Mouse (Mus musculus): ENCODE data around the gene Tmprss6. TPM values are rescaled to one million over a fixed set of nuclear protein-coding genes. Genes with fewer than 3 reads are reported as not detected.

Tmprss6 gene
- total and polyA plus RNA-seq, 2 experiments from 2014 or later, result 0.42 to 0.44 TPM

DNA sequence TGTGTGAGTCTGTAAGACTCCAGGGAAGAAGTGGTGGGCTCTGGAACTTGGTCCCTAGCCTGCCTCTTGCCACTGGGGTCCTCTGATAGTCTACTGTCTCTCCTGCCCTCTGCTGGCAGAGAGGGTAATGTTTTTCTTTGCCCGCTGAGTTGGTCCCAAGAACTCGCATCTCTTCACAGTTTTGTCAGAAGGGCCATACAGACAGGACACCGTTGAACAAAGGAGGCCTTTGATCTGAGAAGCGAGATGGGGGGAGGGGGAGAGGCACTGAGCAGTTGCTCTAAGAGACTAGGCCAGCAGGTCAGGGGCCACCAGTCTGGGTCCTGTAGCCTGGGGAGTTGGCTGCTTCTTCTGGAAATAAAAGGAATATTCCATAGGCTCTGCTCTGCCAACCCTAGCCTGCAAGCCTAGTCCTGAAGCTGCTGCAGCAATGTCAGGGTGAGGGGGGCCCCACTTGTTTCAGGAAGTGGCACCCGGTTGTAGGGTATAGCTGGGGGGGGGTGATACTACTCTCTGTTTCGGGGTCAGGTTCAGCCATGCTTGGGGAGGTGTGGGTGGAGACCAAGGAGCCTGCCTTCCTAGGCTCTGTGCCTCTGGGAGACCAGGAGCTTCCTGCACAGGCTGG, 33.4 kb downstream of the Tmprss6 start:
- H3K9me3 ChIP-seq (ENCODE audit: low read length), result no peaks in the 10 kb centered on the region
- ATAC-seq (0 out of 2 replicates have a peak, but pooled peaks have one; percentile 11), DNase-seq (ENCODE audit: low spot score) (peak; percentile 79)
- no peak overlapping the region for H3K27ac ChIP-seq
- H3K36me3 ChIP-seq (ENCODE audit: insufficient read depth, low read length), result peaks cover 29% of the 10 kb centered on the region
- H3K27me3 ChIP-seq (ENCODE audit: insufficient read depth, low read length), result no peaks in the 10 kb centered on the region
- 23% methylated on average over 6 of the region's 6 CpGs for WGBS
- H3K4me1 ChIP-seq (ENCODE audit: insufficient read depth, low read length), result peaks cover 22% of the 10 kb centered on the region; the same call in 1 of the 2 replicates
- no peak overlapping the region for H3K4me2 ChIP-seq (ENCODE audit: low read depth, low read length)
- H3K4me3 ChIP-seq (ENCODE audit: low read length), result no peak overlapping the region
- no peak overlapping the region for H3K9ac ChIP-seq (replicated peaks; ENCODE audit: low read length)
- TF ChIP-seq CTCF (IDR thresholded peaks at IDR 0.05; ENCODE audit: low read depth), result peak; percentile 84

DNA sequence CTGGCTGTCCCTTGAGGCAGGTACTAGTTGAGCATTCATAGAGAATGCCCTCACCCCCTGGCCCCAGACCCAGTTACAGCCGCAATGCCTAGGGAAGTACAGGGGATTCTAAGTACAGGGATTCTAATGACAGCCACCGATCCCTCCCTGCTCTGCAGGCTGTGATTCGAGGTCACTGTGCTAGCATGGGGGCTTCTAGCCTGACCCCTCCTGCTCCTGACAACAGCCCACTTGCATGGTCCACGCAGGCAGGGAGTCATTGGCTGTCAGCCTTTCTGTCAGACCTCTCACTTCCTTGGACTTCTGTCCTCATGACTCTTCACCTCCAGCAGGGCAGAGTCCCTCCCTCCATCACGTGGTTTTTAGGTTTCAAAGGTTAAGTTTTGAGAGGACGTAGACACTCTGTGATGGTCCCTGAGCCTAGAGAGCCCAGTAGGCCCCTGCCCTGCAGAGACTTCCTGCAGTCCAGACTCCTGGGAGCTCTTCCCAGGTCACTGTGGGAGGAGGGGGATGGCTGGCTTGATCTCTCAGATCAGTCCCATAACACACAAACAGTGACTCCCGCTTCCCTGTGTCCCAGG, 36.8 kb downstream of the Tmprss6 start:
- no peak overlapping the region for H3K27ac ChIP-seq
- DNase-seq (ENCODE audit: low spot score) (no peak), ATAC-seq (no peak)
- H3K27me3 ChIP-seq (ENCODE audit: insufficient read depth, low read length), result no peaks in the 10 kb centered on the region
- H3K4me3 ChIP-seq (ENCODE audit: low read length), result no peak overlapping the region
- no peaks in the 10 kb centered on the region for H3K9me3 ChIP-seq (ENCODE audit: low read length)
- H3K4me1 ChIP-seq (ENCODE audit: insufficient read depth, low read length), result peaks cover 14% of the 10 kb centered on the region; the same call in 1 of the 2 replicates
- WGBS, result 83% methylated on average over 7 of the region's 7 CpGs
- peaks cover 29% of the 10 kb centered on the region for H3K36me3 ChIP-seq (ENCODE audit: insufficient read depth, low read length)
- H3K4me2 ChIP-seq (ENCODE audit: low read depth, low read length), result no peak overlapping the region
- no peak for TF ChIP-seq CTCF (IDR thresholded peaks at IDR 0.05; ENCODE audit: low read depth)
- no peak overlapping the region for H3K9ac ChIP-seq (replicated peaks; ENCODE audit: low read length)

DNA sequence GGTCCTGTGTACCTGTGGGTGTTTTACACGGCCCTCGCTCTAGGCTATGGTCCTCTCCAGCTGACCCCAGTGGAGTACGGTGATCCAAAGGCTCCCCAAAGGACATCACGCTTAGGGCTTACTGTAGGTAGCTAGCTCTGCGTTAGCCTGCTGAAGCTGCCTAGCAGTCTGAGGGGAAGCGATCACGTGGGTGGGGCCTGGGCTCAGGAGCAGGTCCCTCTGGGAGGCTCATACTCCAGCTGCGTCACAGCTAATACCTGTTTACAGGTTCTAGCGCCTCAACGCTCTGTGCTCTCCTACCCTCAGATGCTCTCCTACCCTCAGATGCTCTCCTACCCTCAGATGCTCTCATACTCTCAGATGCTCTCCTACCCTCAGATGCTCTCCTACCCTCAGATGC, 37.6 kb downstream of the Tmprss6 start:
- DNase-seq (ENCODE audit: low spot score), result no peak
- Histone ChIP-seq H3K4me1 (ENCODE audit: insufficient read depth, low read length) (peaks cover 10% of the 10 kb centered on the region; the same call in 1 of the 2 replicates), H3K9me3 (ENCODE audit: low read length) (no peaks in the 10 kb centered on the region), H3K4me2 (ENCODE audit: low read depth, low read length) (no peak overlapping the region), H3K9ac (replicated peaks; ENCODE audit: low read length) (no peak overlapping the region), H3K36me3 (ENCODE audit: insufficient read depth, low read length) (peaks cover 29% of the 10 kb centered on the region), H3K27me3 (ENCODE audit: insufficient read depth, low read length) (no peaks in the 10 kb centered on the region), H3K4me3 (ENCODE audit: low read length) (no peak overlapping the region), H3K27ac (no peak overlapping the region)
- ATAC-seq, result no peak
- 83% methylated on average over 10 of the region's 10 CpGs for WGBS
- TF ChIP-seq CTCF (IDR thresholded peaks at IDR 0.05; ENCODE audit: low read depth), result no peak

DNA sequence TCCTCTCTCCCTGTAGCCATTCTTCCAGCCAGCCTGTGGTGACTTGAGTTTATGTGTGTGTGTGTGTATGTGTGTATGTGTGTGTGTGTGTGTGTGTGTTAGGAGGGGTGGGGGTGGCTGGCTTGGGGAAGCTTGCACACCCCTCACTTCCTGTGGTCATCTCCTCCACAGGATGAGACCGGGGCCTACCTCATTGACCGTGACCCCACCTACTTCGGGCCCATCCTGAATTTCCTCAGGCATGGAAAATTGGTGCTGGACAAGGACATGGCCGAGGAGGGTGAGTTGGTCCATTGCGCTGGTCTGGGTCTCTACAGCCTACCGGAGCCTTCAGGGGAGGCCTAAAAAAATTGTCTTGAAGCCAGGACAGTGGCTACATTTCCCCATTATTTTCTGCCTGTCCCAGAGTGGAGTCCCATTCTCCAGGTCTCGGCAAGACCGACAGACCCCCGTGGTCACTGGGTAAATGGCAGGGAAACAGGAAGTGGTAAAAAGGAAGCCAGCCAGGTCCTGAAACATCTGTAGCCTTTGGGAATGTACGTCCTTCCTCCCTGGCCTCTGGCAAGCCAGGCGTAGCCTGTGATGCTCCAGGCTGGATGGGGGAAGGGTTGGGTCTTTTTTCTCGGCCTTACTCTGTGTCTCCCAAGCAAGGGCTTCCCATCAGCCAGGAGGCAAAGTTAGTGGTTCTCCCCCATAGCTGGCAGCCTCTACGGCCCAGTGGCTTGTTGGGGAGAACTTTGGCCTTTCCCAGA, 38.4 kb downstream of the Tmprss6 start:
- H3K9ac ChIP-seq (replicated peaks; ENCODE audit: low read length), result peak overlapping the region; percentile 82
- H3K9me3 ChIP-seq (ENCODE audit: low read length), result no peaks in the 10 kb centered on the region
- H3K4me3 ChIP-seq (ENCODE audit: low read length), result peak overlapping the region; percentile 81
- WGBS, result 79% methylated on average over 13 of the region's 13 CpGs
- H3K4me1 ChIP-seq (ENCODE audit: insufficient read depth, low read length), result peaks cover 10% of the 10 kb centered on the region; the same call in 1 of the 2 replicates
- H3K36me3 ChIP-seq (ENCODE audit: insufficient read depth, low read length), result peaks cover 24% of the 10 kb centered on the region
- H3K27me3 ChIP-seq (ENCODE audit: insufficient read depth, low read length), result no peaks in the 10 kb centered on the region
- H3K27ac ChIP-seq, result peak overlapping the region; percentile 77
- DNase-seq (ENCODE audit: low spot score) (no peak), ATAC-seq (no peak)
- H3K4me2 ChIP-seq (ENCODE audit: low read depth, low read length), result peak overlapping the region; percentile 86
- TF ChIP-seq CTCF (IDR thresholded peaks at IDR 0.05; ENCODE audit: low read depth), result no peak

DNA sequence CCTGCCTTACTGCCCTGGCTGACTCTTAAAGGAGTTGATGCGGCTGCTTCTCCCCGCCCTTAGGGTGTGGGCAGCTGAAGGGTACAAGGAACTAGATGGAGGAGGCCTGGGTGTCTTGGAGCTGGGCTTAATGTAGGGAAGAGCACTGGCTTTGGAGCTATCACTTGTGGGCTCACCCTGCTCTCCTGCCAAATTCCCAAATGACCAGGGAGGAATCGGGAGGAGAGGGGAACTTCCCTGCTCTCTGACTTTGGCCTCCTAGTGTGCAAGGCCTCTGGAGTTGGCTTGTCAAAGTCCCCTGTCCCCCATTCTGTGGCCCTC, 39.3 kb downstream of the Tmprss6 start:
- no peak for ATAC-seq
- TF ChIP-seq CTCF (IDR thresholded peaks at IDR 0.05; ENCODE audit: low read depth), result no peak
- Histone ChIP-seq H3K27ac (peak overlapping the region; percentile 77), H3K36me3 (ENCODE audit: insufficient read depth, low read length) (peaks cover 22% of the 10 kb centered on the region), H3K9ac (replicated peaks; ENCODE audit: low read length) (peak overlapping the region; percentile 82), H3K27me3 (ENCODE audit: insufficient read depth, low read length) (no peaks in the 10 kb centered on the region), H3K4me3 (ENCODE audit: low read length) (peak overlapping the region; percentile 81), H3K4me1 (ENCODE audit: insufficient read depth, low read length) (peaks cover 10% of the 10 kb centered on the region; the same call in 1 of the 2 replicates), H3K4me2 (ENCODE audit: low read depth, low read length) (peak overlapping the region; percentile 86), H3K9me3 (ENCODE audit: low read length) (no peaks in the 10 kb centered on the region)
- WGBS, result 0% methylated on average over 3 of the region's 3 CpGs
- DNase-seq (ENCODE audit: low spot score), result no peak

DNA sequence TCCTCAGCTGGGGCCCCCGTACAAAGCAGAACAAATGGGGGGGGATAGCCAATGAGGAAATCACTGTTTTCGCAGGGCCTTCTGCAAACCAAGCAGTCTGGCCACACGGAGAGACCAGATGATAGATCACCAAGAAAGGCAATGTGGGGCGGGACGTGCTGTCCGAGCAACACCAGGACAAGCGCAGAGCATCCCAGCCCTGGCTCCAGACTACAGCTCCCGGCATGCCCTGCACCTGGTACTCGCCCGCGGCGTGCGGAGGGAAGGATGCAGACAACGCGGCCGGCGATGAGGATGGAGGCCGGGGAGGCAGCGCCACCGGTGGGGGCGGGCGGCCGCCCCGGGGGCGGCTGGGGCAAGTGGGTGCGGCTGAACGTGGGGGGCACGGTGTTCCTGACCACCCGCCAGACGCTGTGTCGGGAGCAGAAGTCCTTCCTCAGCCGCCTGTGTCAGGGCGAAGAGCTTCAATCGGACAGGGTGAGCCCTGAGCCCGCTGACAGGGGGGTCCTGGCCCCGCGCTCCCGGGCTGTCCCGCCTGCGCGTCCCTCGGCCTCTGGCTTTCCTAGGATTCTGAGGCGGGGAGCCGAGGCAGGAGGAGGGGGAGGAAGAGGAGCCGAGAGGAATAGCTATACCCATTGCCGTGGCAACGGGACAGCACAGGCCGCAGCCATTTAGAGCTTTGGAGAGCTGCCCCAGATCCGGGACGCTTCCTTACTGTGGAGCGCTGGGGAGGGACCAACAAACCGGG, 39.9 kb downstream of the Tmprss6 start, which contains the start of gene Kctd17:
Gene Kctd17 (plus strand): TSS at position 174 of the 748 bp plus-strand sequence.
- peak within 1 kb of the TSS; percentile 86 for H3K4me2 ChIP-seq (ENCODE audit: low read depth, low read length)

More for the DNA sequence above, 39.9 kb downstream of the Tmprss6 start, which contains the start of gene Kctd17:
- 2% methylated on average over 49 of the region's 52 CpGs for WGBS
- peak within 1 kb of the TSS; percentile 82 for H3K9ac ChIP-seq (replicated peaks; ENCODE audit: low read length)
- H3K27ac ChIP-seq, result peak within 1 kb of the TSS; percentile 77
- H3K9me3 ChIP-seq (ENCODE audit: low read length), result no peaks in the 10 kb centered on the region
- peak within 1 kb of the TSS; percentile 81 for H3K4me3 ChIP-seq (ENCODE audit: low read length)
- H3K27me3 ChIP-seq (ENCODE audit: insufficient read depth, low read length), result no peaks in the 10 kb centered on the region
- peaks cover 17% of the 10 kb centered on the region for H3K36me3 ChIP-seq (ENCODE audit: insufficient read depth, low read length)
- TF ChIP-seq CTCF (IDR thresholded peaks at IDR 0.05; ENCODE audit: low read depth), result no peak
- peaks cover 10% of the 10 kb centered on the region; the same call in 1 of the 2 replicates for H3K4me1 ChIP-seq (ENCODE audit: insufficient read depth, low read length)
- peak; percentile 88 for DNase-seq (ENCODE audit: low spot score)
- peak; percentile 90 for ATAC-seq
